Mouse (Mus musculus) CH12.LX (cell line): Measurements from ENCODE around the gene Elk3. TPM values are rescaled to one million over a fixed set of nuclear protein-coding genes. Genes with fewer than 3 reads are reported as not detected.

Experiments
- DNase-seq: peaks from one replicate; pipeline ENCODE4 v3.0.0-alpha.2; 2013; ENCODE audit errors: extremely low read depth
- H3K27ac ChIP-seq: 2 replicates; pipeline ENCODE4 v1.5.1; 2012; ENCODE audit warnings: low read depth, mild to moderate bottlenecking, control low read depth, moderate library complexity; ENCODE audit not compliant: insufficient read depth
- H3K27me3 ChIP-seq: replicated peaks from 2 replicates; pipeline ENCODE3; 2012; ENCODE audit warnings: inconsistent platforms
- H3K36me3 ChIP-seq, 2 experiments: replicated peaks in 1 of 2; 2 replicates each; pipeline versions ENCODE3 to v1.6.1; 2012; ENCODE audit warnings: inconsistent platforms in 1 of 2, low read length in 1 of 2, mild to moderate bottlenecking in 1 of 2, mixed read lengths in 1 of 2, moderate library complexity in 1 of 2; ENCODE audit not compliant: control insufficient read depth in 1 of 2, insufficient read depth in 1 of 2
- H3K4me1 ChIP-seq, 2 experiments: 2 replicates each; pipeline ENCODE4 v1.6.1; 2012; ENCODE audit warnings: inconsistent platforms in 1 of 2, moderate library complexity in 1 of 2; ENCODE audit not compliant: insufficient read depth in 2 of 2, control insufficient read depth in 1 of 2
- H3K4me2 ChIP-seq: 2 replicates; pipeline ENCODE4 v1.6.1; 2012; ENCODE audit warnings: low read depth, mild to moderate bottlenecking, control low read depth; ENCODE audit not compliant: poor library complexity, insufficient read depth, severe bottlenecking
- H3K4me3 ChIP-seq, 3 experiments: fragments of 150-350 bp in 1 of 3; sonication (generic) in 1 of 3; replicated peaks in 1 of 3; 2 replicates each; pipeline versions ENCODE3 to v1.5.1; 2011 to 2012; ENCODE audit warnings: low read depth in 2 of 3, low read length in 2 of 3, mild to moderate bottlenecking in 2 of 3, moderate library complexity in 2 of 3, control low read depth in 1 of 3, improper control_type of control experiment in 1 of 3, inconsistent platforms in 1 of 3, mixed read lengths in 1 of 3; ENCODE audit not compliant: poor library complexity in 1 of 3
- H3K79me2 ChIP-seq: replicated peaks from 2 replicates; pipeline ENCODE4 v1.6.1; 2012; ENCODE audit warnings: mild to moderate bottlenecking, moderate library complexity; ENCODE audit not compliant: control insufficient read depth, poor library complexity, insufficient read depth, severe bottlenecking; ENCODE audit errors: extremely low read depth
- H3K9ac ChIP-seq: 2 replicates; pipeline ENCODE4 v1.6.1; 2012; ENCODE audit warnings: low read depth, mild to moderate bottlenecking, control low read depth, moderate library complexity; ENCODE audit not compliant: insufficient read depth
- H3K9me3 ChIP-seq: replicated peaks from 2 replicates; pipeline ENCODE3; 2012; ENCODE audit warnings: low read length, inconsistent platforms, mixed read lengths
- CHD1 ChIP-seq: IDR thresholded peaks from 2 replicates; pipeline ENCODE4 v1.6.1; 2012; ENCODE audit warnings: low read depth, low read length, improper control_type of control experiment, inconsistent platforms
- ELF1 ChIP-seq: IDR thresholded peaks from 2 replicates; pipeline ENCODE4 v1.6.1; 2014; ENCODE audit warnings: low read depth, mild to moderate bottlenecking, inconsistent platforms, low read length, improper control_type of control experiment
- EP300 ChIP-seq: IDR thresholded peaks from 2 replicates; pipeline ENCODE4 v1.6.1; 2011; ENCODE audit warnings: low read length, improper control_type of control experiment
- GABPA ChIP-seq: IDR thresholded peaks from 2 replicates; pipeline ENCODE4 v1.6.1; 2012; ENCODE audit warnings: low read depth, low read length, improper control_type of control experiment, inconsistent platforms; ENCODE audit not compliant: insufficient replicate concordance
- HCFC1 ChIP-seq: IDR thresholded peaks from 2 replicates; pipeline ENCODE4 v1.6.1; 2012; ENCODE audit warnings: low read depth, mild to moderate bottlenecking, inconsistent platforms, low read length, improper control_type of control experiment
- IRF4 ChIP-seq: IDR thresholded peaks from 2 replicates; pipeline ENCODE4 v1.6.1; 2014; ENCODE audit warnings: low read depth, mild to moderate bottlenecking, inconsistent platforms, low read length, improper control_type of control experiment
- JUN ChIP-seq: IDR thresholded peaks from 2 replicates; pipeline ENCODE4 v1.6.1; 2011; ENCODE audit warnings: low read depth, mild to moderate bottlenecking, low read length, improper control_type of control experiment, moderate library complexity; ENCODE audit not compliant: insufficient read depth
- JUND ChIP-seq: conservative IDR thresholded peaks from 2 replicates; pipeline ENCODE4 v1.6.1; 2011; ENCODE audit warnings: low read depth, low read length, improper control_type of control experiment
- MAFK ChIP-seq: IDR thresholded peaks from 2 replicates; pipeline ENCODE4 v1.6.1; 2011; ENCODE audit warnings: low read length, improper control_type of control experiment; ENCODE audit not compliant: insufficient replicate concordance
- MAX ChIP-seq: IDR thresholded peaks from 2 replicates; pipeline ENCODE4 v1.6.1; 2011; ENCODE audit warnings: low read length, improper control_type of control experiment
- MAZ ChIP-seq: IDR thresholded peaks from 2 replicates; pipeline ENCODE4 v1.6.1; 2012; ENCODE audit warnings: low read depth, mild to moderate bottlenecking, inconsistent platforms, low read length, improper control_type of control experiment, moderate library complexity
- MEF2A ChIP-seq: IDR thresholded peaks from 2 replicates; pipeline ENCODE4 v1.6.1; 2014; ENCODE audit warnings: low read depth, mild to moderate bottlenecking, inconsistent platforms, low read length, improper control_type of control experiment, borderline replicate concordance
- MYC ChIP-seq: IDR thresholded peaks from 2 replicates; pipeline ENCODE4 v1.6.1; 2011; ENCODE audit warnings: low read depth, mild to moderate bottlenecking, improper control_type of control experiment, low read length
- NELFE ChIP-seq: IDR thresholded peaks from 2 replicates; pipeline ENCODE4 v1.6.1; 2011; ENCODE audit warnings: low read depth, low read length, improper control_type of control experiment
- NRF1 ChIP-seq: IDR thresholded peaks from 2 replicates; pipeline ENCODE4 v1.6.1; 2014; ENCODE audit warnings: low read depth, mild to moderate bottlenecking, inconsistent platforms, low read length, improper control_type of control experiment, moderate library complexity
- PAX5 ChIP-seq: IDR thresholded peaks from 2 replicates; pipeline ENCODE4 v1.6.1; 2012; ENCODE audit warnings: low read length, inconsistent platforms, mixed read lengths
- POLR2A ChIP-seq: IDR thresholded peaks from 2 replicates; pipeline ENCODE4 v1.6.1; 2011; ENCODE audit warnings: low read depth, mild to moderate bottlenecking, improper control_type of control experiment, low read length
- POLR2AphosphoS2 ChIP-seq: IDR thresholded peaks from 2 replicates; pipeline ENCODE4 v1.6.1; 2011; ENCODE audit warnings: low read depth, low read length, improper control_type of control experiment
- SIN3A ChIP-seq: IDR thresholded peaks from 2 replicates; pipeline ENCODE4 v1.6.1; 2012; ENCODE audit warnings: low read length, improper control_type of control experiment, inconsistent platforms
- SMC3 ChIP-seq: IDR thresholded peaks from 2 replicates; pipeline ENCODE4 v1.6.1; 2011; ENCODE audit warnings: low read depth, low read length, improper control_type of control experiment
- TBP ChIP-seq: conservative IDR thresholded peaks from 2 replicates; pipeline ENCODE4 v1.6.1; 2011; ENCODE audit warnings: low read depth, low read length, improper control_type of control experiment
- UBTF ChIP-seq: IDR thresholded peaks from 2 replicates; pipeline ENCODE4 v1.6.1; 2012; ENCODE audit warnings: low read depth, mild to moderate bottlenecking, inconsistent platforms, low read length, improper control_type of control experiment, moderate library complexity
- USF2 ChIP-seq: conservative IDR thresholded peaks from 2 replicates; pipeline ENCODE4 v1.6.1; 2011; ENCODE audit warnings: low read depth, low read length, improper control_type of control experiment
- ZNF384 ChIP-seq: IDR thresholded peaks from 2 replicates; pipeline ENCODE4 v1.6.1; 2012; ENCODE audit warnings: low read depth, low read length, improper control_type of control experiment, inconsistent platforms
- dilution Hi-C: fragments of 300-500 bp; cut with MboI; formaldehyde crosslinking; loops from 2 replicates; pipeline ENCODE4 v1.14.3; 2020; ENCODE audit warnings: low sequenced_read_pairs; ENCODE audit not compliant: extremely low pct_unique_long_range_greater_than_20kb, extremely low pct_ligation_motif_present
- in situ Hi-C: fragments of 300-500 bp; cut with MboI; formaldehyde crosslinking; loops from 3 replicates; pipeline ENCODE4 v1.14.3; 2019; ENCODE audit warnings: low sequenced_read_pairs, low pct_ligation_motif_present, low pct_unique_long_range_greater_than_20kb, mixed read lengths
- polyA plus RNA-seq: library from polyadenylated mRNA; unstranded; fragments of >175 nt; gene quantifications from 2 replicates; pipeline ENCODE4 v1.2.1, GENCODE M21; 2012; ENCODE audit warnings: low read depth; ENCODE audit not compliant: insufficient read length
- total RNA-seq, 2 experiments: library from RNA; depleted of rRNA; stranded (reverse); fragments of 300-350 nt in 1 of 2; fragments of >200 nt in 1 of 2; gene quantifications; 2 replicates each; pipeline ENCODE4 v1.2.3; 2012 to 2014

Elk3 gene
- total and polyA plus RNA-seq, 3 experiments: 20.1 to 37.0 (median 25.8) TPM

DNA sequence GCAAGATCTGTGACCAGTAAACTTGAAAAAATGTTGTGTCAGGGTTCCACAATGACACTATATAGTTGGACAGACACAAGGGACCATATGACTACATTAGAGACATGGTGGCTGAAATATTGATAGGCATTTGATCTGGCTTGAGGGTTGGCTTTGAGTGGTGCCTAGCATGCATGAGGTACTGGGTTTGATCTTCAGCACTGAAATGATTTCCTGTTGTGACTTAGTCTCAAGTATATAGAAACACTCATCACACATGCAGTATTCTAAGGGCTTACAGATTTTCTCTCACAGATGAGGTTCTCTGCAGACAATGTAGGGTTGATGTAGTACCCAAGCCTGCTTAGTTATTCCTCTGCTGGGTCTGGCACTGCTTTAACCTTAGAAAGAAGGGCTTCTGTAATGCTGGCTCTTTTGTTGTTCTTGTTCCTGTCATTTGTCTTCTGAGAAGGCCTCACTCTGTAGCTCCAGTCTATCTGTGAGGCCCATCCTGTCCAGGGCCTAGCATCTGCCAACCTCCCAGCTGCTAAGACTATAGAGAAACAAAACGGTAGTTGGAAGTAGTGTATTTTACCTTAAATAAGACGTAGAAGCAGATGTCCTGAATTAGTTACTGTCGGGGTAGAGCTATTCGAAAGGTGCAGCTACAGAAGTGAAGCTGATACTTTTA is 105.5 kb downstream of the Elk3 start:
- Histone ChIP-seq H3K79me2 (peaks cover 23% of the 10 kb centered on the region), H3K9me3 (no peaks in the 10 kb centered on the region), H3K4me3 (no peak overlapping the region), H3K4me1 (peaks cover 0 to 7% of the 10 kb centered on the region in 2 experiments; a peak in 1 of 4 replicates), H3K36me3 (peaks cover 6 to 31% of the 10 kb centered on the region in 2 experiments), H3K9ac (no peak overlapping the region), H3K4me2 (no peak overlapping the region), H3K27ac (no peak overlapping the region), H3K27me3 (no peaks in the 10 kb centered on the region)
- in situ Hi-C loops (no loop called here), dilution Hi-C loops (no loop called here)
- no peak for DNase-seq
- TF ChIP-seq MAX (no peak), ZNF384 (no peak), SMC3 (no peak), MEF2A (no peak), UBTF (no peak), TBP (no peak), NELFE (no peak), SIN3A (no peak), PAX5 (no peak), USF2 (no peak), POLR2A (no peak), MYC (no peak), HCFC1 (no peak), CHD1 (no peak), POLR2AphosphoS2 (no peak), MAFK (no peak), JUN (no peak), ELF1 (no peak), EP300 (no peak)

DNA sequence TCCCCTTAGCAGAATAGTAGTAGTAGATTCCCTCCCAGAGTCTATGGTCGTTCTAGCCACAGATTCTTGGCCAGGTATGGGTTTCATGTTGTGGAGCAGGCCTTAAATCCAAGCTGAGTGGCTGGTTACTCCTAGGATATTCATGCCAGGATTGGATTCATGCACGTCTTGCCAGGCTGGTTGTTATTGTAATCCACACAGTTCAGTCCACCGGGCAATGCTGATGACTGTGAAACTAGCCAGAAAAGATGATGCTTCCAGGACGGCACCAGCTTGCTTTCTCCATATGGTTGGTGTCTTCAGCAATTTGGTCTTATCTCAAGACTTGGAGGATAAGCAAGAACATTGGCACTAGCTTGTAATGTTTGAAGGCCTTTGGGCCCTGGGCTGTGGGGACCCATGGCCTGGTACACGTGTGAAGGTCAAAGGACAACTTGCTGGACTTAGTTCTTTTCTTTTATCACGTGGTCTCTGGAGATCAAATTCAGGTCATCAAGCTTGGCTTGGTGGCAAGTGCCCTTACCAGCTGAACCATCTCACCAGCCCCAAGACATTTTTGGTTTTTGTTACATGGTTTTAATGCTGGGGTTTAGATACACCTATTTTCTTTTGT is 109.0 kb downstream of the Elk3 start:
- TF ChIP-seq NRF1: no peak
- no peak for TF ChIP-seq MAFK
- no peak for TF ChIP-seq MAZ
- TF ChIP-seq IRF4: no peak
- no peak for TF ChIP-seq GABPA
- TF ChIP-seq ZNF384: no peak
- TF ChIP-seq JUND: no peak
- TF ChIP-seq UBTF: no peak
- TF ChIP-seq HCFC1: no peak
- H3K36me3 ChIP-seq: peaks cover 6 to 37% of the 10 kb centered on the region in 2 experiments
- in situ Hi-C loops: no loop called here
- H3K27me3 ChIP-seq: no peaks in the 10 kb centered on the region
- H3K9me3 ChIP-seq: no peaks in the 10 kb centered on the region
- peaks cover 4 to 30% of the 10 kb centered on the region in 2 experiments; a peak in 3 of 4 replicates for H3K4me1 ChIP-seq
- H3K4me3 ChIP-seq: no peak overlapping the region
- H3K9ac ChIP-seq: no peak overlapping the region
- H3K79me2 ChIP-seq: peaks cover 28% of the 10 kb centered on the region
- no peak for DNase-seq
- no peak overlapping the region for H3K4me2 ChIP-seq
- no peak overlapping the region for H3K27ac ChIP-seq
- dilution Hi-C loops: no loop called here
